Mouse (Mus musculus) ES-Bruce4 (cell line): ENCODE measurements around the gene Tcp11l2. TPM values are rescaled to one million over a fixed set of nuclear protein-coding genes. Genes with fewer than 3 reads are reported as not detected.

Source experiments
- H3K27ac ChIP-seq: 2 replicates; pipeline ENCODE4 v1.5.1; 2012; ENCODE audit warnings: low read length, inconsistent platforms; ENCODE audit not compliant: insufficient read depth
- H3K27me3 ChIP-seq: 2 replicates; pipeline ENCODE4 v1.6.1; 2012; ENCODE audit warnings: mild to moderate bottlenecking, low read length, inconsistent platforms; ENCODE audit not compliant: control insufficient read depth, poor library complexity, insufficient read depth, severe bottlenecking
- H3K36me3 ChIP-seq: 2 replicates; pipeline ENCODE4 v1.6.1; 2012; ENCODE audit warnings: inconsistent platforms, mild to moderate bottlenecking, low read length, moderate library complexity; ENCODE audit not compliant: control insufficient read depth, poor library complexity, insufficient read depth, severe bottlenecking
- H3K4me1 ChIP-seq: one replicate; pipeline ENCODE4 v1.8.1; 2011; ENCODE audit warnings: low read length; ENCODE audit not compliant: control insufficient read depth, insufficient read depth
- H3K4me3 ChIP-seq: 2 replicates; pipeline ENCODE4 v1.5.1; 2011; ENCODE audit warnings: low read depth, mild to moderate bottlenecking, low read length
- H3K9ac ChIP-seq: 2 replicates; pipeline ENCODE4 v1.6.1; 2012; ENCODE audit warnings: low read depth, mild to moderate bottlenecking, inconsistent platforms; ENCODE audit not compliant: poor library complexity, severe bottlenecking
- H3K9me3 ChIP-seq: replicated peaks from 2 replicates; pipeline ENCODE4 v1.6.1; 2012; ENCODE audit warnings: mild to moderate bottlenecking, low read length, inconsistent platforms; ENCODE audit not compliant: control insufficient read depth, poor library complexity, insufficient read depth, severe bottlenecking
- CTCF ChIP-seq: IDR thresholded peaks from one replicate; pipeline ENCODE4 v1.8.1; 2011; ENCODE audit warnings: low read depth, low read length
- EP300 ChIP-seq: IDR thresholded peaks from 2 replicates; pipeline ENCODE4 v1.6.1; 2011; ENCODE audit warnings: low read depth, low read length; ENCODE audit not compliant: insufficient read depth
- POLR2A ChIP-seq: IDR thresholded peaks from one replicate; pipeline ENCODE4 v1.8.1; 2011; ENCODE audit warnings: low read length; ENCODE audit not compliant: insufficient read depth
- polyA plus RNA-seq: library from polyadenylated mRNA; stranded (reverse); fragments of >200 nt; gene quantifications from 2 replicates; pipeline ENCODE4 v1.2.4, GENCODE M21; 2011; ENCODE audit warnings: low read depth; ENCODE audit not compliant: missing spikeins, insufficient read depth, insufficient read length

Gene Tcp11l2
- polyA plus RNA-seq, 1 experiment = 3.6 TPM

- H3K9me3 ChIP-seq = no peaks in the 10 kb centered on the region
- no peaks in the 10 kb centered on the region for H3K36me3 ChIP-seq
- H3K27ac ChIP-seq = no peak overlapping the region
- no peak for TF ChIP-seq POLR2A
- no peaks in the 10 kb centered on the region for H3K4me1 ChIP-seq
- no peak overlapping the region for H3K9ac ChIP-seq
- no peak overlapping the region for H3K4me3 ChIP-seq
- H3K27me3 ChIP-seq = no peaks in the 10 kb centered on the region
These were observed 23.7 kb downstream of the Tcp11l2 start for GRCm38 (mm10) chr10:84600136-84600535.

- H3K9ac ChIP-seq = no peak overlapping the region
- no peak for TF ChIP-seq POLR2A
- TF ChIP-seq CTCF = no peak
- TF ChIP-seq EP300 = no peak
- H3K36me3 ChIP-seq = no peaks in the 10 kb centered on the region
- no peaks in the 10 kb centered on the region for H3K9me3 ChIP-seq
- no peak overlapping the region for H3K4me3 ChIP-seq
- no peaks in the 10 kb centered on the region for H3K4me1 ChIP-seq
- H3K27me3 ChIP-seq = no peaks in the 10 kb centered on the region
- H3K27ac ChIP-seq = no peak overlapping the region
These were observed 27.9 kb downstream of the Tcp11l2 start for GRCm38 (mm10) chr10:84604335-84604734.

- H3K4me1 ChIP-seq = no peaks in the 10 kb centered on the region
- TF ChIP-seq POLR2A (no peak), EP300 (no peak), CTCF (no peak)
- H3K9me3 ChIP-seq = no peaks in the 10 kb centered on the region
- no peak overlapping the region for H3K9ac ChIP-seq
- no peak overlapping the region for H3K27ac ChIP-seq
- H3K27me3 ChIP-seq = no peaks in the 10 kb centered on the region
- no peak overlapping the region for H3K4me3 ChIP-seq
- no peaks in the 10 kb centered on the region for H3K36me3 ChIP-seq
These were observed 31.9 kb downstream of the Tcp11l2 start for GRCm38 (mm10) chr10:84608361-84608760.

- no peaks in the 10 kb centered on the region for H3K36me3 ChIP-seq
- TF ChIP-seq EP300 = no peak
- TF ChIP-seq CTCF = no peak
- no peak for TF ChIP-seq POLR2A
These were observed 33.9 kb downstream of the Tcp11l2 start for GRCm38 (mm10) chr10:84610324-84610723.

GRCm38 (mm10) chr10:84610783-84611182 is 34.4 kb downstream of the Tcp11l2 start:
- Histone ChIP-seq H3K9me3 (no peaks in the 10 kb centered on the region), H3K4me1 (no peaks in the 10 kb centered on the region), H3K9ac (no peak overlapping the region), H3K36me3 (no peaks in the 10 kb centered on the region), H3K27ac (no peak overlapping the region), H3K4me3 (no peak overlapping the region), H3K27me3 (no peaks in the 10 kb centered on the region)
- TF ChIP-seq CTCF = no peak
- TF ChIP-seq POLR2A = no peak
- TF ChIP-seq EP300 = no peak

More at GRCm38 (mm10) chr10:84610324-84610723, 33.9 kb downstream of the Tcp11l2 start:
- H3K4me1 ChIP-seq = no peaks in the 10 kb centered on the region
- no peaks in the 10 kb centered on the region for H3K27me3 ChIP-seq
- no peak overlapping the region for H3K4me3 ChIP-seq
- H3K9me3 ChIP-seq = no peaks in the 10 kb centered on the region
- H3K9ac ChIP-seq = no peak overlapping the region
- H3K27ac ChIP-seq = no peak overlapping the region

- Histone ChIP-seq H3K27me3 (no peaks in the 10 kb centered on the region), H3K4me3 (no peak overlapping the region), H3K27ac (no peak overlapping the region), H3K4me1 (no peaks in the 10 kb centered on the region), H3K36me3 (no peaks in the 10 kb centered on the region), H3K9ac (no peak overlapping the region), H3K9me3 (no peaks in the 10 kb centered on the region)
- no peak for TF ChIP-seq CTCF
- no peak for TF ChIP-seq EP300
- TF ChIP-seq POLR2A = no peak
These were observed 35.2 kb downstream of the Tcp11l2 start for GRCm38 (mm10) chr10:84611664-84612063.
